Mouse (Mus musculus) bone marrow, adult 2 months (tissue): ENCODE data around the gene Mindy4.

Experiments used
- CTCF ChIP-seq: fragments of 200-500 bp; IDR thresholded peaks from 2 replicates; pipeline ENCODE4 v1.5.1; 2011; ENCODE audit warnings: low read length, control low read depth; ENCODE audit not compliant: control insufficient read depth, insufficient read depth
- POLR2A ChIP-seq: fragments of 200-500 bp; IDR thresholded peaks from 2 replicates; pipeline ENCODE4 v1.6.1; 2011; ENCODE audit warnings: low read depth, mild to moderate bottlenecking, control low read depth, low read length, borderline replicate concordance; ENCODE audit not compliant: control insufficient read depth

GRCm38 (mm10) chr6:55175456-55175855 is 27.7 kb upstream of the Mindy4 start:
- TF ChIP-seq CTCF: no peak
- TF ChIP-seq POLR2A: no peak
